Mouse (Mus musculus) forebrain, postnatal 0 days (tissue): ENCODE data around the gene Cit. TPM values are rescaled to one million over a fixed set of nuclear protein-coding genes. Genes with fewer than 3 reads are reported as not detected.

Experiments
- ATAC-seq: fragments of 200-750 bp; cut with Nextera tagmentation; 2 replicates; pipeline ENCODE4 v1.8.0; 2017; ENCODE audit warnings: mild to moderate bottlenecking, moderate library complexity
- DNase-seq: peaks from one replicate; pipeline ENCODE4 v3.0.0-alpha.2; 2015
- H3K27ac ChIP-seq: fragments of 300-500 bp; sonication (generic); 2 replicates; pipeline ENCODE4 v1.5.1; 2014; ENCODE audit warnings: low read depth, mild to moderate bottlenecking, antibody characterized with exemption, low read length, moderate library complexity, mixed read lengths
- H3K27me3 ChIP-seq: fragments of 300-500 bp; sonication (generic); 2 replicates; pipeline ENCODE4 v1.6.1; 2014; ENCODE audit warnings: mild to moderate bottlenecking, low read length, mixed read lengths; ENCODE audit not compliant: insufficient read depth
- H3K36me3 ChIP-seq: fragments of 300-500 bp; sonication (generic); 2 replicates; pipeline ENCODE4 v1.6.1; 2014; ENCODE audit warnings: mild to moderate bottlenecking, moderate library complexity; ENCODE audit not compliant: insufficient read depth
- H3K4me1 ChIP-seq: fragments of 300-500 bp; sonication (generic); 2 replicates; pipeline ENCODE4 v1.6.1; 2014; ENCODE audit warnings: antibody characterized with exemption; ENCODE audit not compliant: insufficient read depth
- H3K4me2 ChIP-seq: fragments of 300-500 bp; sonication (generic); 2 replicates; pipeline ENCODE4 v1.6.1; 2014; ENCODE audit warnings: low read depth, mild to moderate bottlenecking, moderate library complexity
- H3K4me3 ChIP-seq: fragments of 300-500 bp; sonication (generic); 2 replicates; pipeline ENCODE4 v1.5.1; 2014; ENCODE audit warnings: low read depth, low read length, mixed read lengths
- H3K9ac ChIP-seq: fragments of 300-500 bp; sonication (generic); 2 replicates; pipeline ENCODE4 v1.6.1; 2014; ENCODE audit warnings: mild to moderate bottlenecking
- H3K9me3 ChIP-seq: fragments of 300-500 bp; sonication (generic); 2 replicates; pipeline ENCODE4 v1.6.1; 2016; ENCODE audit warnings: low read length
- CTCF ChIP-seq: sonication (generic); IDR thresholded peaks from 2 replicates; pipeline ENCODE4 v1.5.1; 2016; ENCODE audit warnings: antibody characterized with exemption, control low read depth, low read depth
- WGBS: fragments of 180-500 bp; shearing (Covaris S2); extraction: QIAGEN DNeasy Blood & Tissue Kit; methylation state at CpG from one replicate; pipeline ENCODE4 v1.1.7; 2014; 5-methylcytosine and 5-hydroxymethylcytosine counted together
- polyA plus RNA-seq: library from polyadenylated mRNA; unstranded; fragments of >200 nt; fragmentation: Nextera tagmentation; extraction: Ambion mirVana; gene quantifications from 2 replicates; pipeline ENCODE4 v1.2.1, GENCODE M21; 2015
- total RNA-seq: library from RNA; depleted of rRNA; stranded (reverse); fragments of >200 nt; gene quantifications from 2 replicates; pipeline ENCODE4 v1.2.3, GENCODE M21; 2014

The Cit gene
- total and polyA plus RNA-seq, 2 experiments from 2014 or later, result 18.7 to 23.3 TPM

- no peaks in the 10 kb centered on the region; the same call in 1 of the 2 replicates for H3K4me1 ChIP-seq
- peak overlapping the region; percentile 46 for H3K9ac ChIP-seq
- H3K4me3 ChIP-seq, result peak overlapping the region; percentile 44
- peak overlapping the region; percentile 74 for H3K4me2 ChIP-seq
- H3K27ac ChIP-seq, result 0 out of 2 replicates have a peak overlapping the region, but pooled peaks have one; percentile 45
- H3K27me3 ChIP-seq, result no peaks in the 10 kb centered on the region
- H3K9me3 ChIP-seq, result no peaks in the 10 kb centered on the region
- ATAC-seq (peak; percentile 14), DNase-seq (no peak)
- WGBS, result 48% methylated on average over 12 of the region's 12 CpGs
- H3K36me3 ChIP-seq, result no peaks in the 10 kb centered on the region
- no peak for TF ChIP-seq CTCF
These were observed 63.6 kb downstream of the Cit start for GRCm38 (mm10) chr5:115908699-115909098.

- Histone ChIP-seq H3K27ac (peak overlapping the region; percentile 21; the same call in 1 of the 2 replicates), H3K4me1 (no peaks in the 10 kb centered on the region; the same call in 1 of the 2 replicates), H3K36me3 (no peaks in the 10 kb centered on the region), H3K4me2 (peak overlapping the region; percentile 74), H3K9ac (no peak overlapping the region), H3K4me3 (peak overlapping the region; percentile 44), H3K9me3 (no peaks in the 10 kb centered on the region), H3K27me3 (no peaks in the 10 kb centered on the region)
- ATAC-seq (no peak), DNase-seq (peak; percentile 56)
- TF ChIP-seq CTCF, result no peak
- WGBS, result 51% methylated on average over 11 of the region's 11 CpGs
These were observed 64.0 kb downstream of the Cit start for GRCm38 (mm10) chr5:115909106-115909505.

GRCm38 (mm10) chr5:115910491-115910890, 65.4 kb downstream of the Cit start:
- no peak for ATAC-seq
- DNase-seq, result no peak
- H3K36me3 ChIP-seq, result no peaks in the 10 kb centered on the region
- no peaks in the 10 kb centered on the region; the same call in 1 of the 2 replicates for H3K4me1 ChIP-seq
- no peak overlapping the region for H3K4me3 ChIP-seq
- no peaks in the 10 kb centered on the region for H3K27me3 ChIP-seq
- H3K4me2 ChIP-seq, result no peak overlapping the region
- no peak overlapping the region for H3K9ac ChIP-seq
- H3K27ac ChIP-seq, result no peak overlapping the region
- H3K9me3 ChIP-seq, result no peaks in the 10 kb centered on the region
- 76% methylated on average over 11 of the region's 11 CpGs for WGBS
- no peak for TF ChIP-seq CTCF

- Histone ChIP-seq H3K27ac (no peak overlapping the region), H3K4me1 (no peaks in the 10 kb centered on the region), H3K4me2 (no peak overlapping the region), H3K9ac (no peak overlapping the region), H3K9me3 (no peaks in the 10 kb centered on the region), H3K36me3 (no peaks in the 10 kb centered on the region), H3K4me3 (no peak overlapping the region), H3K27me3 (no peaks in the 10 kb centered on the region)
- no peak for TF ChIP-seq CTCF
- 69% methylated on average over 5 of the region's 5 CpGs for WGBS
- ATAC-seq, result no peak
- no peak for DNase-seq
These were observed 70.4 kb downstream of the Cit start for GRCm38 (mm10) chr5:115915481-115915880.

GRCm38 (mm10) chr5:115917960-115918359, 72.9 kb downstream of the Cit start:
- no peak for ATAC-seq

GRCm38 (mm10) chr5:115918597-115919351, 73.7 kb downstream of the Cit start:
- Histone ChIP-seq H3K4me1 (no peaks in the 10 kb centered on the region), H3K9ac (no peak overlapping the region), H3K27me3 (no peaks in the 10 kb centered on the region), H3K4me2 (no peak overlapping the region), H3K9me3 (no peaks in the 10 kb centered on the region), H3K36me3 (no peaks in the 10 kb centered on the region), H3K4me3 (no peak overlapping the region), H3K27ac (no peak overlapping the region)
- WGBS, result 86% methylated on average over 23 of the region's 23 CpGs
- DNase-seq (no peak), ATAC-seq (no peak)
- no peak for TF ChIP-seq CTCF

More at GRCm38 (mm10) chr5:115917960-115918359, 72.9 kb downstream of the Cit start:
- no peak overlapping the region for H3K4me3 ChIP-seq
- H3K27ac ChIP-seq, result no peak overlapping the region
- WGBS, result 95% methylated on average over 4 of the region's 4 CpGs
- DNase-seq, result no peak
- no peaks in the 10 kb centered on the region for H3K27me3 ChIP-seq
- H3K4me2 ChIP-seq, result no peak overlapping the region
- H3K36me3 ChIP-seq, result no peaks in the 10 kb centered on the region
- H3K9me3 ChIP-seq, result no peaks in the 10 kb centered on the region
- no peak overlapping the region for H3K9ac ChIP-seq
- no peak for TF ChIP-seq CTCF
- H3K4me1 ChIP-seq, result no peaks in the 10 kb centered on the region

GRCm38 (mm10) chr5:115921990-115922389, 76.9 kb downstream of the Cit start:
- no peak overlapping the region for H3K27ac ChIP-seq
- H3K4me3 ChIP-seq, result no peak overlapping the region
- no peak for TF ChIP-seq CTCF
- no peaks in the 10 kb centered on the region for H3K27me3 ChIP-seq
- no peak for DNase-seq
- no peak overlapping the region for H3K4me2 ChIP-seq
- no peaks in the 10 kb centered on the region for H3K9me3 ChIP-seq
- 79% methylated on average over 9 of the region's 9 CpGs for WGBS
- H3K36me3 ChIP-seq, result 0 out of 2 replicates have a peak, but pooled peaks cover 3% of the 10 kb centered on the region
- no peak overlapping the region for H3K9ac ChIP-seq
- ATAC-seq, result no peak
- no peaks in the 10 kb centered on the region for H3K4me1 ChIP-seq
